Mouse (Mus musculus) lung, embryonic 15.5 days (tissue): Measurements from ENCODE around the gene Acadvl. TPM values are rescaled to one million over a fixed set of nuclear protein-coding genes. Genes with fewer than 3 reads are reported as not detected.

Experiments used
- ATAC-seq: fragments of 200-750 bp; cut with Nextera tagmentation; 2 replicates; pipeline ENCODE4 v1.8.0; 2017; ENCODE audit warnings: moderate number of reproducible peaks, borderline replicate concordance; ENCODE audit not compliant: low FRiP score, low TSS enrichment; ENCODE audit errors: extremely low read depth
- H3K27ac ChIP-seq: fragments of 300-500 bp; sonication (generic); 2 replicates; pipeline ENCODE4 v1.5.1; 2015; ENCODE audit warnings: moderate library complexity, mild to moderate bottlenecking, inconsistent platforms
- H3K27me3 ChIP-seq: fragments of 300-500 bp; sonication (generic); 2 replicates; pipeline ENCODE4 v1.6.1; 2015; ENCODE audit warnings: inconsistent platforms
- H3K36me3 ChIP-seq: fragments of 300-500 bp; sonication (generic); 2 replicates; pipeline ENCODE4 v1.6.1; 2015; ENCODE audit warnings: inconsistent platforms
- H3K4me1 ChIP-seq: fragments of 300-500 bp; sonication (generic); 2 replicates; pipeline ENCODE4 v1.6.1; 2015; ENCODE audit warnings: inconsistent platforms
- H3K4me2 ChIP-seq: fragments of 300-500 bp; sonication (generic); 2 replicates; pipeline ENCODE4 v1.6.1; 2015; ENCODE audit warnings: inconsistent platforms, mild to moderate bottlenecking, moderate library complexity
- H3K4me3 ChIP-seq: fragments of 300-500 bp; sonication (generic); 2 replicates; pipeline ENCODE4 v1.5.1; 2015; ENCODE audit warnings: mild to moderate bottlenecking, inconsistent platforms
- H3K9ac ChIP-seq: fragments of 300-500 bp; sonication (generic); 2 replicates; pipeline ENCODE4 v1.6.1; 2015; ENCODE audit warnings: inconsistent platforms
- H3K9me3 ChIP-seq: fragments of 300-500 bp; sonication (generic); 2 replicates; pipeline ENCODE4 v1.6.1; 2016; ENCODE audit warnings: inconsistent platforms
- WGBS: fragments of 180-500 bp; shearing (Covaris S2); methylation state at CpG from one replicate; pipeline ENCODE4 v1.1.7; 2015; 5-methylcytosine and 5-hydroxymethylcytosine counted together
- microRNA counts: library from miRNA; unstranded; fragments of <30 nt; microRNA quantifications from one replicate; lab custom pipeline; 2016
- microRNA-seq: library from miRNA; unstranded; fragments of <30 nt; microRNA quantifications from one replicate; pipeline ENCODE4, GENCODE M21; 2016
- polyA plus RNA-seq: library from polyadenylated mRNA; unstranded; fragments of >200 nt; fragmentation: Nextera tagmentation; extraction: Ambion mirVana; gene quantifications from 2 replicates; pipeline ENCODE4 v1.2.1, GENCODE M21; 2015

The Acadvl gene
- polyA plus RNA-seq, 1 experiment from 2014 or later = 81.3 TPM

DNA sequence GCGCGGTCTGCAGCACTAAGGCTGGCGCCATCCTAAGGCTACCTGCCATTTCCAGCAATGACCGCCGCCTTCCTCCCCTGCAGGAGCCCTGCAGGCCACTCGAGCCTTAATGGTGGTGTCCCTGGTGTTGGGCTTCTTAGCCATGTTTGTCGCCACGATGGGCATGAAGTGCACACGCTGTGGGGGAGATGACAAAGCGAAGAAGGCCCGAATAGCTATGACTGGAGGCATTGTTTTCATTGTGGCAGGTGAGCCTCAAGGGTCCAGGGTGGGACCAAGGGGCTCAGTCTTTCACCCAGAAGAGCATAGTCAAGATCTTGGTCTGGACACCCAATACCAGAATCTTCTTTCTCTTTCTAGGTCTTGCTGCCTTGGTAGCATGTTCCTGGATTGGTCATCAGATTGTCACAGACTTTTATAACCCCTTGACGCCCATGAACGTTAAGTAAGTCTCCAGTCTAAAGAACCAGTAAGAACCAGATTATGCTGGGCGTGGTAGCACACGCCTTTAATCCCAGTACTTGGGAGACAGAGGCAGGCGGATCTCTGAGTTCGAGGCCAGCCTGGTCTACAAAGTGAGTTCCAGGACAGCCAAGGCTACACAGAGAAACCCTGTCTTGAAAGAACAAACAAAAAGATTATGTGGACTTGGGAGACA is 48.2 kb downstream of the Acadvl start:
- Histone ChIP-seq H3K27ac (peak overlapping the region; percentile 71), H3K4me2 (peak overlapping the region; percentile 61), H3K9ac (peak overlapping the region; percentile 54), H3K27me3 (peaks cover 56% of the 10 kb centered on the region), H3K4me1 (peaks cover 8% of the 10 kb centered on the region; the same call in 1 of the 2 replicates), H3K36me3 (peaks cover 32% of the 10 kb centered on the region), H3K4me3 (peak overlapping the region; percentile 54), H3K9me3 (no peaks in the 10 kb centered on the region)
- WGBS = 34% methylated on average over 17 of the region's 17 CpGs
- ATAC-seq = no peak

DNA sequence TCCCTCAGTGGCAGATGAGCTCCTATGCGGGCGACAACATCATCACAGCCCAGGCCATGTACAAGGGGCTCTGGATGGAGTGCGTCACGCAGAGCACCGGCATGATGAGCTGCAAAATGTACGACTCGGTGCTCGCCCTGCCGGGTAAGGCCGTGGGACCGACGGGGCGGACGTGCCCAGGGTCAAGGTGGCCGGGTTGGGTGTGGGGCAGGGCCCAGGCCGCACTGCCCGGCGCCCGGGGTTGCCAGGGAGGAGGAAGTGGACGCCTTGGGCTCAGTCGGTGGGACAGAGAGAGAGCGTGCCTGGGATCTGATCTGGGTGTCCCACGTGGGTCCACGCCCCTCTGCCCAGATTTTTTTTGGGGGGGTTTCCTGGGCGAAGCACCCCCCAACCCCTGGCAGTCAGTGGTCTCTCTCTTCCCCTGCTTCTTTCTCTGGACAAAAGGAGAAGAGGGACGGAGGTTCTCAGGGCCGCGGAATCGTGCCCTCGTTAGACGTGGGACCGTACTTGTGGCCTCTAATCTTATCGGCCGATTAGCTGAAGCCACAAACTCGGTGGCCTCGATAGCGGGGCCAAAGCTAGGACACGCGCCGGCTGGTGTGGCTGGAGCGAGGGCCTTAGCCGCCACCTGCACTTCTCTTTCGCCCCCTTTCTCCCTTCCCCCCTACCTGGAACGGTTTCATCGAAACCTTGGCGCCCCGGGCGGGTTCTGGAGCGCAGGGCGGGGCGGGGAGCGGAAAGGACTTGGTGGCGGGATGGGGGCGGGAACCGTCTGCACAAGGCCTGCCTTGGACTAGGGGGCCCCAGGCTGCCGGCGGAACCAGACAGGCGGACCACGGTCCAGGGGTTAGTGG is 49.0 kb downstream of the Acadvl start:
- Histone ChIP-seq H3K4me2 (peak overlapping the region; percentile 61), H3K9ac (peak overlapping the region; percentile 54), H3K36me3 (peaks cover 25% of the 10 kb centered on the region), H3K27ac (peak overlapping the region; percentile 71), H3K9me3 (no peaks in the 10 kb centered on the region), H3K4me3 (peak overlapping the region; percentile 54), H3K27me3 (peaks cover 63% of the 10 kb centered on the region), H3K4me1 (peaks cover 8% of the 10 kb centered on the region; the same call in 1 of the 2 replicates)
- WGBS = 2% methylated on average over 59 of the region's 59 CpGs
- 0 out of 2 replicates have a peak, but pooled peaks have one; percentile 52 for ATAC-seq

DNA sequence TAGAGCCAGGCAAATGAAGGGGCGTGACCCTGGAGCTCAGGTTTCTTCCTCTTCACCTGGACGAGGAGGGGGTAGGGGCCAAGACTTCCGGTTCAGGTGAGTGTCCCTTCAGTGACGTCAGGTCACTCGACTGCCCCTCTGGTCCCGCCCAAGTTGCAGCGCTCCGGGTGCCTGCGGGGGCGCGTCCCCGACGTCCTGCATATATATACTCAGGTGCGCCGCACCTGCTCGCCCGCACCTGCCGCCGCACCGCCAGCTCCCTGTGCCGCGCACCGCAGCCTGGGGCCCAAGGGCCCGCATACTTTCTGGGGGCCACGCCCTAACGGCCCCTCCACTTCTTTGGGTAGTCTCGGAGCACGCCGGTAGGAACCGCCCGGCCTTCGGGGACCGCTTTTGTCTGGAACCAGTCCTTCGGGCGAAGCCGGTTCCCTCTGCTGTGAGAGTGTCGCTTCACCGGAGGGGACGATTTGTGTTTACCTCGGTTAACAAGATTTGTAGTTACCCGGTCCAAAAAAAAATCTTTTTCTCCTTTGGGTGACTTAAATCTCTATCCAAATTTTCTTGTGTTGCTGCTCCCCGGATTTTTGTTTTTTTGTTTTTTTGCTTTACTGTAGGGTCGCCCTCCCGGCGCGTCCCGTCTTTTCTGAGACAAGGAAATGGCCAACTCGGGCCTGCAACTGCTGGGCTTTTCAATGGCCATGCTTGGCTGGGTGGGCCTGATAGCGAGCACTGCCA is 49.8 kb downstream of the Acadvl start:
- no peaks in the 10 kb centered on the region for H3K9me3 ChIP-seq
- peaks cover 8% of the 10 kb centered on the region; the same call in 1 of the 2 replicates for H3K4me1 ChIP-seq
- peaks cover 23% of the 10 kb centered on the region for H3K36me3 ChIP-seq
- peak overlapping the region; percentile 54 for H3K9ac ChIP-seq
- peaks cover 63% of the 10 kb centered on the region for H3K27me3 ChIP-seq
- H3K4me3 ChIP-seq = peak overlapping the region; percentile 54
- peak overlapping the region; percentile 61 for H3K4me2 ChIP-seq
- H3K27ac ChIP-seq = peak overlapping the region; percentile 84
- WGBS = 3% methylated on average over 49 of the region's 49 CpGs
- peak; percentile 75 for ATAC-seq

DNA sequence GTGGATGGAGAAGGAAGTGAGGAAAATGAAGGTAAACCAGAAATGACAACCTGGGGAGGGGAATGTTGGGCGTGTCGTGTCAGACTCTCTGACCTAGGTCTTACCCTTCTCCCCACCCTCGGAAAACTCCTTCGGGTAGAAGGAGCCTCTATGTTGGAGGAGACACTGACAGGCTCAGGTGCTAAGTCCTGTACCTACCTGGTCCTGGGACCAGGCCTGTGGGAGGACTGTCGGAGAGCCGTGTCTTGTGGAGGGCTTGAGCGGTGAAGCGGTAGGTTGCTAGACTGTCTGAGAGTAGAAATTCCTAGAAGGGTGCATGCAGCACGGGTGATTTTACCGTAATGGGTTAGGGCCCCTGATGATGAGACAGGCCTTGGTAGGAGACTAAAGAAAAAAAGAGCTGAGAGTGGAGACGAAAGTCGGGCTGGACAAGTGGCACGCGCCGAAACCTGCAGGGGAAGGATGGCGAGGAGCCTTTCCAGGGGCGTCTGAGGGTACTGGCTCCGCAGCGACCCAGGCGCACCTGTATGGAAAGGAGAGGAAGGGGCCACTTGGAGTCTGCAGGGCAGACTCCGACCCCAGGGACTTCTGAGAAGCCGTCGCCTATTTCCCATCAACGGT is 50.5 kb downstream of the Acadvl start, which contains the start of gene Cldn7:
Cldn7 (plus strand) TSS at position 130 of the 621 bp plus-strand sequence.
- H3K9ac ChIP-seq = peak within 1 kb of the TSS; percentile 54
- H3K27me3 ChIP-seq = peaks cover 63% of the 10 kb centered on the region
- peaks cover 8% of the 10 kb centered on the region; the same call in 1 of the 2 replicates for H3K4me1 ChIP-seq
- H3K4me2 ChIP-seq = peak within 1 kb of the TSS; percentile 61
- no peaks in the 10 kb centered on the region for H3K9me3 ChIP-seq
- H3K36me3 ChIP-seq = peaks cover 16% of the 10 kb centered on the region
- H3K4me3 ChIP-seq = peak within 1 kb of the TSS; percentile 54
- H3K27ac ChIP-seq = peak within 1 kb of the TSS; percentile 84
- no peak for ATAC-seq
- WGBS = 7% methylated on average over 24 of the region's 24 CpGs

DNA sequence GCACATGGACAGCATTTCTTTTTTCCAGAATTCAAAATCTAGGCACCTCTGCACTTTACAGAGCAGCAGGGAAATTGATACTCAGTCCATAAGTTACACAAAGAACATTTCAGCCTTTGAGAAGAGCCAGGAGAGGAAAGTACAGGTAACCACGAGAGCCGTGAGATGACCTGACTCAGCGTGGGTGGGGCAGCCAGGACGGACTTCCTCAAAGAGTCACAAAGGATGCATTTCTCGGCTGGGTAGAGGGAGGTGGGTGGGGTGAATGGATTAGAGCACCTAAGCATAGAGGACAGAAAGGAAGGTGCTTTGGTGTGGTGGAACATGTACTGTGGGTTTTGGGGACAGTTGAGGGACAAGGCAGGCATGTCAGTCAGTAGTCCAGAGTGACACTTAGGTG is 53.4 kb downstream of the Acadvl start:
- H3K4me1 ChIP-seq = peaks cover 7% of the 10 kb centered on the region; the same call in 1 of the 2 replicates
- 33% methylated on average over 5 of the region's 5 CpGs for WGBS
- H3K9me3 ChIP-seq = no peaks in the 10 kb centered on the region
- peaks cover 55% of the 10 kb centered on the region for H3K27me3 ChIP-seq
- ATAC-seq = no peak
- H3K27ac ChIP-seq = no peak overlapping the region
- H3K36me3 ChIP-seq = no peaks in the 10 kb centered on the region
- H3K4me3 ChIP-seq = no peak overlapping the region
- no peak overlapping the region for H3K4me2 ChIP-seq
- H3K9ac ChIP-seq = no peak overlapping the region

DNA sequence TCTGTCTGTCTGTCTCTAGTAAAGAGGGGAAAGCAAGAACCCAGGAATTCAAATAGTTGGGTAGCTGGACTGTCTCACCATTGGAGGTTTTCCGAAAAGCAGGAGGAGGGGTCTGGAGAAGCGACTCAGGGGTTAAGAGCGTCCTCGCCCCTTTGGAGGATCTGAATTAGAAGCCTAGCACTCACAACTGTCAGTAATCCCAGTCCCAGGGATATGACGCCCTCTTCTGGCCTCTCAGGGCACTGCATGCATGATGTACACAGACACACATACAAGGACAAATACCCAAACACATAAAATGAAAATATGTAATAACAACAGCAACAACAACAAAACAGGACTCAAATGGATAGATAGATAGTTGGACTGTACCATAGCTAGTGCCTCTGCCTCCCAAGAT is 54.6 kb downstream of the Acadvl start:
- 32% methylated on average over 5 of the region's 5 CpGs for WGBS

More for the DNA sequence above, 54.6 kb downstream of the Acadvl start:
- H3K9me3 ChIP-seq = no peaks in the 10 kb centered on the region
- 0 out of 2 replicates have a peak, but pooled peaks cover 3% of the 10 kb centered on the region for H3K4me1 ChIP-seq
- H3K27ac ChIP-seq = no peak overlapping the region
- no peak overlapping the region for H3K4me2 ChIP-seq
- H3K36me3 ChIP-seq = no peaks in the 10 kb centered on the region
- peaks cover 43% of the 10 kb centered on the region for H3K27me3 ChIP-seq
- H3K4me3 ChIP-seq = no peak overlapping the region
- H3K9ac ChIP-seq = no peak overlapping the region
- no peak for ATAC-seq

MicroRNAs within 50 kb of the gene (microRNA counts, 519-probe panel; counts per million panel counts)
- 19.7 counts per million for microRNA mmu-miR-324-3p (lab: Ali Mortazavi, UCI)
- 2,537 counts per million, percentile 54 among the panel's probes with 10 or more counts for microRNA mmu-miR-324-5p (lab: Ali Mortazavi, UCI)

Small RNA genes lying within 50 kb of the gene (microRNA-seq; reads per million reads assigned to microRNA genes)
- gene Gm44349 = not detected
- gene Mir324 = 2,464 reads per million, percentile 84 among the genes with 10 or more reads in this experiment

Other genes starting within 250 kb of the Acadvl start
- 2.6 and 3.0 TPM in 2 replicates for gene Zbtb4, start 249.5 kb downstream of the Acadvl start, polyA plus RNA-seq
- 15.7 and 15.8 TPM in 2 replicates for gene Chrnb1, start 219.5 kb downstream of the Acadvl start, polyA plus RNA-seq
- gene Fgf11, start 213.6 kb downstream of the Acadvl start, polyA plus RNA-seq = 1.2 and 1.3 TPM in 2 replicates
- gene Tmem102, start 209.8 kb downstream of the Acadvl start, polyA plus RNA-seq = 6.3 and 7.3 TPM in 2 replicates
- gene Gm39566, start 200.1 kb downstream of the Acadvl start, polyA plus RNA-seq = not detected in 2 replicates
- gene Spem2, start 196.9 kb downstream of the Acadvl start, polyA plus RNA-seq = not detected in 2 replicates
- gene Spem1, start 193.2 kb downstream of the Acadvl start, polyA plus RNA-seq = not detected in 2 replicates
- 5.5 and 6.5 TPM in 2 replicates for gene Nlgn2, start 177.6 kb downstream of the Acadvl start, polyA plus RNA-seq
- 434 and 473 TPM in 2 replicates for gene Tmem256, start 176.9 kb downstream of the Acadvl start, polyA plus RNA-seq
- 110 and 119 TPM in 2 replicates for gene Plscr3, start 169.0 kb downstream of the Acadvl start, polyA plus RNA-seq
- 9.2 and 9.6 TPM in 2 replicates for gene Tnk1, start 156.7 kb downstream of the Acadvl start, polyA plus RNA-seq
- gene Tmem95, start 137.4 kb downstream of the Acadvl start, polyA plus RNA-seq = not detected in 2 replicates
- 8.1 and 8.6 TPM in 2 replicates for gene Kctd11, start 134.0 kb downstream of the Acadvl start, polyA plus RNA-seq
- gene Acap1, start 119.9 kb downstream of the Acadvl start, polyA plus RNA-seq = 1.4 and 5.0 TPM in 2 replicates
- 11.9 and 13.0 TPM in 2 replicates for gene 2810408A11Rik, start 114.4 kb downstream of the Acadvl start, polyA plus RNA-seq
- 7.1 and 8.0 TPM in 2 replicates for gene Neurl4, start 114.3 kb downstream of the Acadvl start, polyA plus RNA-seq
- gene Gps2, start 101.5 kb downstream of the Acadvl start, polyA plus RNA-seq = 81.7 and 82.2 TPM in 2 replicates
- 1,673 and 1,693 TPM in 2 replicates for gene Eif5a, start 93.5 kb downstream of the Acadvl start, polyA plus RNA-seq
- 2.8 and 3.0 TPM in 2 replicates for gene Ybx2, start 79.6 kb downstream of the Acadvl start, polyA plus RNA-seq
- 18.0 and 20.6 TPM in 2 replicates for gene Slc2a4, start 67.2 kb downstream of the Acadvl start, polyA plus RNA-seq
- 154 and 170 TPM in 2 replicates for gene Cldn7, start 50.6 kb downstream of the Acadvl start, polyA plus RNA-seq
- gene Ctdnep1, start 34.3 kb downstream of the Acadvl start, polyA plus RNA-seq = 22.3 and 25.4 TPM in 2 replicates
- 106 and 111 TPM in 2 replicates for gene Elp5, start 32.9 kb downstream of the Acadvl start, polyA plus RNA-seq
- 453 and 455 TPM in 2 replicates for gene Gabarap, start 24.3 kb downstream of the Acadvl start, polyA plus RNA-seq
- gene Phf23, start 19.6 kb downstream of the Acadvl start, polyA plus RNA-seq = 75.0 and 78.2 TPM in 2 replicates
- gene Dvl2, start 14.8 kb downstream of the Acadvl start, polyA plus RNA-seq = 34.7 and 40.3 TPM in 2 replicates
- gene Dlg4, start 1.5 kb upstream of the Acadvl start, polyA plus RNA-seq = 5.6 and 5.9 TPM in 2 replicates
- 0.23 and 0.29 TPM in 2 replicates for gene Asgr1, start 38.7 kb upstream of the Acadvl start, polyA plus RNA-seq
- 0.19 and 0.47 TPM in 2 replicates for gene Asgr2, start 77.2 kb upstream of the Acadvl start, polyA plus RNA-seq
- 3.9 and 4.3 TPM in 2 replicates for gene Mgl2, start 114.9 kb upstream of the Acadvl start, polyA plus RNA-seq
- 0.65 and 1.2 TPM in 2 replicates for gene Clec10a, start 140.8 kb upstream of the Acadvl start, polyA plus RNA-seq
- 0.79 and 1.1 TPM in 2 replicates for gene Slc16a11, start 197.3 kb upstream of the Acadvl start, polyA plus RNA-seq
- 5.5 and 6.0 TPM in 2 replicates for gene Slc16a13, start 205.7 kb upstream of the Acadvl start, polyA plus RNA-seq
- 30.2 and 33.9 TPM in 2 replicates for gene Bcl6b, start 214.4 kb upstream of the Acadvl start, polyA plus RNA-seq
- 175 and 179 TPM in 2 replicates for gene 0610010K14Rik, start 222.5 kb upstream of the Acadvl start, polyA plus RNA-seq
- gene Gm21988, start 224.4 kb upstream of the Acadvl start, polyA plus RNA-seq = 10.8 and 11.0 TPM in 2 replicates
- 179 and 183 TPM in 2 replicates for gene Rnasek, start 224.4 kb upstream of the Acadvl start, polyA plus RNA-seq
- gene Alox12, start 239.9 kb upstream of the Acadvl start, polyA plus RNA-seq = 7.0 TPM in 2 replicates